Mouse (Mus musculus) stomach, postnatal 0 days (tissue): ENCODE data around the gene Meis1. TPM values are rescaled to one million over a fixed set of nuclear protein-coding genes. Genes with fewer than 3 reads are reported as not detected.

Experiments used
- ATAC-seq: fragments of 200-750 bp; cut with Nextera tagmentation; 2 replicates; pipeline ENCODE4 v1.8.0; 2017; ENCODE audit not compliant: low FRiP score, low TSS enrichment
- DNase-seq: peaks from one replicate; pipeline ENCODE4 v3.0.0-alpha.2; 2016; ENCODE audit warnings: low spot score
- H3K27ac ChIP-seq: fragments of 300-500 bp; sonication (generic); replicated peaks from 2 replicates; pipeline ENCODE4 v1.5.1; 2014; ENCODE audit warnings: mild to moderate bottlenecking, control low read depth
- H3K27me3 ChIP-seq: fragments of 300-500 bp; sonication (generic); 2 replicates; pipeline ENCODE4 v1.6.1; 2014; ENCODE audit warnings: low read length; ENCODE audit not compliant: control insufficient read depth, insufficient read depth
- H3K36me3 ChIP-seq: fragments of 300-500 bp; sonication (generic); 2 replicates; pipeline ENCODE4 v1.6.1; 2014; ENCODE audit warnings: low read length, mixed read lengths; ENCODE audit not compliant: control insufficient read depth, insufficient read depth
- H3K4me1 ChIP-seq: fragments of 300-500 bp; sonication (generic); replicated peaks from 2 replicates; pipeline ENCODE4 v1.6.1; 2014; ENCODE audit warnings: antibody characterized with exemption; ENCODE audit not compliant: control insufficient read depth, insufficient read depth
- H3K4me2 ChIP-seq: fragments of 300-500 bp; sonication (generic); replicated peaks from 2 replicates; pipeline ENCODE4 v1.6.1; 2014; ENCODE audit warnings: low read depth, mild to moderate bottlenecking, control low read depth, moderate library complexity
- H3K4me3 ChIP-seq: fragments of 300-500 bp; sonication (generic); 2 replicates; pipeline ENCODE4 v1.5.1; 2014; ENCODE audit warnings: low read depth, low read length, control low read depth
- H3K9ac ChIP-seq: fragments of 300-500 bp; sonication (generic); 2 replicates; pipeline ENCODE4 v1.6.1; 2014; ENCODE audit warnings: mild to moderate bottlenecking, low read length, control low read depth, mixed read lengths
- H3K9me3 ChIP-seq: fragments of 300-500 bp; sonication (generic); 2 replicates; pipeline ENCODE4 v1.6.1; 2016; ENCODE audit warnings: low read length; ENCODE audit not compliant: control insufficient read depth
- CTCF ChIP-seq: IDR thresholded peaks from 2 replicates; pipeline ENCODE4 v1.5.1; 2016; ENCODE audit warnings: antibody characterized with exemption, low read depth, mild to moderate bottlenecking, moderate library complexity
- EP300 ChIP-seq: optimal IDR thresholded peaks from 2 replicates; pipeline ENCODE3; 2016; ENCODE audit warnings: antibody characterized with exemption
- WGBS: fragments of 180-500 bp; shearing (Covaris S2); extraction: QIAGEN DNeasy Blood & Tissue Kit; methylation state at CpG from one replicate; pipeline ENCODE4 v1.1.7; 2014; 5-methylcytosine and 5-hydroxymethylcytosine counted together
- polyA plus RNA-seq: library from polyadenylated mRNA; unstranded; fragments of >200 nt; fragmentation: Nextera tagmentation; extraction: Ambion mirVana; gene quantifications from 2 replicates; pipeline ENCODE4 v1.2.1, GENCODE M21; 2015

Gene Meis1
- polyA plus RNA-seq, 1 experiment from 2014 or later: 48.5 TPM

DNA sequence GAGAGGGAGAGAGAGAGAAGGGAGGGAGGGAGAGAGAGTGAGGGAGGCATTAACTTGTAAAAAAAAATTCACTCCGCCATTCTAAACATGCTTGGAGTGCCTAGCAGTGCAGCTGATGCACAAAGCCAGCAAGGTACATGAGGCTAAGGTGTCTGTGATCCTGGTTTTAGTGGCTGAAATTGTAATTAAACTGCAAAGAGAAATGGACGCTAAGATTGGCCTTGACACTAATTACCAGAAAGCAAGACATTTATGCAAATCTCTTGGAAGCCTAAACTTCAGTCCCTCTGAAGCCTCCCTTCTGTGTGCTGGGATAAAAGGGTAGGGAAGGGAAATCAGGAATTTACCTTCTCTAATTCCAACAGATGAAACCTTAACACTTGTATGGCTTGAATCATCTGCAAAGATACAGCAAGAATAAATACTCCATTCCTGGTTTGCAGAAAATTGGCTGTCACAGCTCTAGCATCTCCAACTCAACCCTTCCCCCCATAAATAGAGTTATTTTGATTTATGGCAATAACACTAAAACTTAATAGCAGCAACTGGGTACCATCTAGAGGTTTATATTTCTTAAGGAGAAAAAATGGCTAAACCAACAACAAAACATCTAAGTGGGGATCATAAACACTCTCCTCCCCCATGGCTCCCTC, 6.2 kb downstream of the Meis1 start:
- Histone ChIP-seq H3K9ac (peak overlapping the region; percentile 94), H3K9me3 (no peaks in the 10 kb centered on the region), H3K4me1 (no peaks in the 10 kb centered on the region), H3K27ac (peak overlapping the region; percentile 99), H3K27me3 (no peaks in the 10 kb centered on the region), H3K4me2 (peak overlapping the region; percentile 92), H3K4me3 (peak overlapping the region; percentile 68), H3K36me3 (peaks cover 12% of the 10 kb centered on the region; the same call in 1 of the 2 replicates)
- TF ChIP-seq EP300: no peak
- no peak for TF ChIP-seq CTCF
- no peak for ATAC-seq
- WGBS: 20% methylated on average over 2 of the region's 2 CpGs
- DNase-seq: no peak

DNA sequence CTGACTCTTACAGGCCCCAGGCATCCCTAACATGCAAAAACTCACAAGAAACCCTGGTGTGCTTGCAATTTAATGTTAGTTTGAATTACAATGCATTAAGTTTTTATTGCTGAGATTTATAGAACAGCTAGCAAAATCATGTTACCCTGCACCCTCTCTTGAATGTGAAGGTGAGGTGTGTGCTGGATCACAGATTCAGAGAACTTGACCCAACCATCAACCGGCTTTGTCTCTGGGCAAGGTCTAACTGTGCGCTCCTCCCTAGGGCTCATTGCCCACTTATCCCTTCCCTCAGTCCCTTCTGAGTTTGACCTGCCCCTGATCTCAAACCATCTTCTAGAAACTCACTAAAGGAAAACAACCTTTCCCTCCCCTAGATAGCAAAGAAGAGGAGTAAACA, 6.8 kb downstream of the Meis1 start:
- Histone ChIP-seq H3K27ac (peak overlapping the region; percentile 99; the same call in 1 of the 2 replicates), H3K4me3 (peak overlapping the region; percentile 47), H3K9ac (peak overlapping the region; percentile 94), H3K4me2 (peak overlapping the region; percentile 92), H3K4me1 (no peaks in the 10 kb centered on the region), H3K27me3 (no peaks in the 10 kb centered on the region), H3K9me3 (no peaks in the 10 kb centered on the region), H3K36me3 (peaks cover 12% of the 10 kb centered on the region; the same call in 1 of the 2 replicates)
- DNase-seq: no peak
- no peak for ATAC-seq
- WGBS: 11% methylated on average over 2 of the region's 2 CpGs
- TF ChIP-seq CTCF (no peak), EP300 (no peak)

DNA sequence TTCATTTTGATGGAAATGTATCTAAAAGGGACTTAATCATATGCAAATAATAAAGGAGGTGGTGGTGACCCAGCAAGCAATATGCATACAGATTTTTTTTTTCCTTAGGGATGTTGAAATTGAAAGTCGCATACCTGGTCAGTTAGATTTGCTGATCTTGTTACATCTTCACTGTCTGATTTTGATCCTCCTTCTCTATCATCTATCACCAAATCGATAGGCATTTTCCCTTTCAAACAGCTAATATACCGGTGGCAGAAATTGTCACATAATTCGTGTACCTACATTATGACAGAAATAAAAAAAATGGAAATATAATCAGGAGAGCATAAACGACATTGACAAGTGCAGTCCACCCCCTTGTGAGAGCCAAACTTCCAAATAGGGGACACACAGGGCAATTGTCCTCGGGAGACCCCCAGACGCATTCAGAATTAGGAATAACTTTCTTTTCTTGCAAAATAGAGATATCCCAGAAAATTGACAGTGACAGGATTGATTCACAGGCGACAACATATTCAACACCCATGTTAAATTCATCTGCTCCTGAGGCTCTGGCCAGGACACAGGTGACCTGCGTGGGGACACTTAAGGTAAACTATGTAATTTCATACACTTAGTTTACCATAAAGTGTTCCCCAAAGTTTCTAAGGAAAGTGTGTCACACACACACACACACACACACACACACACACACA, 7.5 kb downstream of the Meis1 start:
- TF ChIP-seq EP300: no peak
- TF ChIP-seq CTCF: no peak
- ATAC-seq (no peak), DNase-seq (no peak)
- Histone ChIP-seq H3K4me1 (no peaks in the 10 kb centered on the region), H3K4me2 (peak overlapping the region; percentile 92), H3K27ac (peak overlapping the region; percentile 85), H3K27me3 (no peaks in the 10 kb centered on the region), H3K36me3 (peaks cover 12% of the 10 kb centered on the region; the same call in 1 of the 2 replicates), H3K9ac (peak overlapping the region; percentile 74), H3K4me3 (peak overlapping the region; percentile 47), H3K9me3 (no peaks in the 10 kb centered on the region)
- 22% methylated on average over 9 of the region's 9 CpGs for WGBS

DNA sequence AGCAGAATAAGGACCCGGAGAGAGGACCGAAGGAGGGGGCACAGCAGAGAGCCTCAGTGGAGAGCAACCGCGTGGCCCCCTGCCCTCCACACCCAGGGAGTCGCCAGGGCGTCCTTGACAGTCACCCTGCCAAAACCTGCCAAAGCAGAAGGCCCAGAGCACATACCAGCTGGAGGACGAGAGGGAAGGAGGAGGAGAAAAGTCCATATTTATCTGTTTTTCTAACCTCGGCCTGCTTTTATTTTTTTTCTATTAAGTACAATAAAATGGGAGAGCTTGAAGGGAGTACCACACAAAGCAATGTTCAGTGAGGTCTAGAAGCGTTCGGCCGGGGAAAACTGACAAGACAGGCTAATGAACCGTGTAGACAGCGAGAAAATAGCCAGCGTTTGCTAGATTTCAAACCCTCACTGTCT, 8.4 kb downstream of the Meis1 start:
- peak overlapping the region; percentile 74 for H3K9ac ChIP-seq
- peak overlapping the region; percentile 85 for H3K27ac ChIP-seq

DNA sequence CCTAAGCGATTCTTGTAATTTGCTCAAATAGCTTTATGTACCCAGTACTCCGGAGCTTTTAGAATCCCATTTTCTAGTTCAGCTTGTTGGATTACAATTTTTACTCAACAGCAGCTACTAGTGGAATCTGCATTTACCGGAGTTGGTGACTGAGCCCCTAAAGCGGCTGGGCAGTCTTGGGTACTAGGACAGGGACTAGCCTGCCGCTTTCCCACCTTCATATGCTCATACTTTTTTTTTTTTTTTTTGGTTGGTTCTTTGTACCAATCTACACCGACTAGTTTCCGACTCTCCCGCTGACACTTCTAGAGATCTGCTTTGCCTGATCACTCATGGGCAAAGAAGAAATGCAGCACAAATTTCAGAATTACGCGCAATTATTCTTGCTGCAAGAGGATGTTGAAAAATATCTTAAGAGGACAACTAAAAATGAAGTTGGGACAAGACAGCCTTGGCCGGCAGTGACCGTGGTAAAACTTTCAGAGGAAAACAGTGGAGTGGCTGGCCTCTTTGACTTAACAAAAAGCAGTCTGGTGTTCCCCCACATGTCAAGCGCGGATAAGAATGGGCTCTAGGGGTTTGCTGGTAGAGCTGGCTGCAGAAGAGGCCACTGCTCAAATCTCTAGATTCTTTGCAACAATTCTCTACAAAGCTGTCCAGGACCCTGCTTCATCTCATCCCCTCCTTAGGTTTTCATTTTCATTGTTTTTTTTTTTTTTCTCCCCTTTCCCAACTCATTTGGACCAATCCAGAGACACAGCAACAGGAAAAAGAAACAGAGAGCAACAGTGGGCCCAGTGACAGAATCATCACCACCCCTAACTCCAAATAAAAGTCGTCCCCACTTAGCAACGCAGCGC, 9.0 kb downstream of the Meis1 start:
- Histone ChIP-seq H3K4me1 (no peaks in the 10 kb centered on the region), H3K36me3 (peaks cover 12% of the 10 kb centered on the region; the same call in 1 of the 2 replicates), H3K4me3 (peak overlapping the region; percentile 47), H3K27ac (peak overlapping the region; percentile 85), H3K27me3 (no peaks in the 10 kb centered on the region), H3K9me3 (no peaks in the 10 kb centered on the region), H3K9ac (peak overlapping the region; percentile 74), H3K4me2 (peak overlapping the region; percentile 92)
- no peak for TF ChIP-seq CTCF
- no peak for TF ChIP-seq EP300
- DNase-seq (no peak), ATAC-seq (no peak)
- 27% methylated on average over 17 of the region's 17 CpGs for WGBS

More for the DNA sequence above, 8.4 kb downstream of the Meis1 start:
- H3K27me3 ChIP-seq: no peaks in the 10 kb centered on the region
- no peaks in the 10 kb centered on the region for H3K9me3 ChIP-seq
- H3K36me3 ChIP-seq: peaks cover 12% of the 10 kb centered on the region; the same call in 1 of the 2 replicates
- ATAC-seq: no peak
- H3K4me2 ChIP-seq: peak overlapping the region; percentile 92
- no peaks in the 10 kb centered on the region for H3K4me1 ChIP-seq
- 18% methylated on average over 14 of the region's 14 CpGs for WGBS
- no peak for TF ChIP-seq EP300
- TF ChIP-seq CTCF: no peak
- H3K4me3 ChIP-seq: peak overlapping the region; percentile 47
- DNase-seq: no peak
